Mouse (Mus musculus) liver, embryonic 18 days (tissue): ENCODE measurements around the gene Nanog. TPM values are rescaled to one million over a fixed set of nuclear protein-coding genes. Genes with fewer than 3 reads are reported as not detected.

Experiments used
- polyA plus RNA-seq: library from polyadenylated mRNA; depleted of rRNA; stranded (reverse); fragments of >200 nt; gene quantifications from 2 replicates; pipeline ENCODE4 v1.2.3, GENCODE M21; 2012; rRNA removed

The Nanog gene
- polyA plus RNA-seq = 0.01 TPM in 1 of 2 replicates, not detected in the other

DNA sequence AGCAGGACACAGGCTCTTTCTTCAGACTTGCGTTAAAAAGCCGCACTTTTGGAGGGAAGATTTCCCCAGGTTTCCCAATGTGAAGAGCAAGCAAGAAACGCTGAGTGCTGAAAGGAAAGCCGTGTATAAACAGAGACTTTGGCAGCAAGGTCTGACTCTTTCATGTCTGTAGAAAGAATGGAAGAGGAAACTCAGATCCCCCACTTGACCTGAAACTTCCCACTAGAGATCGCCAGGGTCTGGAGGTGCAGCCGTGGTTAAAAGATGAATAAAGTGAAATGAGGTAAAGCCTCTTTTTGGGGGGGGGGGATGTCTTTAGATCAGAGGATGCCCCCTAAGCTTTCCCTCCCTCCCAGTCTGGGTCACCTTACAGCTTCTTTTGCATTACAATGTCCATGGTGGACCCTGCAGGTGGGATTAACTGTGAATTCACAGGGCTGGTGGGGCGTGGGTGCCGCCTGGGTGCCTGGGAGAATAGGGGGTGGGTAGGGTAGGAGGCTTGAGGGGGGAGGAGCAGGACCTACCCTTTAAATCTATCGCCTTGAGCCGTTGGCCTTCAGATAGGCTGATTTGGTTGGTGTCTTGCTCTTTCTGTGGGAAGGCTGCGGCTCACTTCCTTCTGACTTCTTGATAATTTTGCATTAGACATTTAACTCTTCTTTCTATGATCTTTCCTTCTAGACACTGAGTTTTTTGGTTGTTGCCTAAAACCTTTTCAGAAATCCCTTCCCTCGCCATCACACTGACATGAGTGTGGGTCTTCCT lies at the start of gene Nanog:
TSS of gene Nanog (plus strand) at position 454 of the 765 bp plus-strand sequence.

Other genes with a start within 250 kb of the Nanog start
- gene Rimklb, start 208.7 kb upstream of the Nanog start, polyA plus RNA-seq = 0.21 and 0.26 TPM in 2 replicates
- 1.1 and 1.5 TPM in 2 replicates for gene Mfap5, start 201.6 kb upstream of the Nanog start, polyA plus RNA-seq
- not detected in 2 replicates for gene Aicda, start 153.7 kb upstream of the Nanog start, polyA plus RNA-seq
- 11.9 and 16.4 TPM in 2 replicates for gene Apobec1, start 105.0 kb upstream of the Nanog start, polyA plus RNA-seq
- 0.46 TPM in 2 replicates for gene Gdf3, start 97.4 kb upstream of the Nanog start, polyA plus RNA-seq
- gene Dppa3, start 81.1 kb upstream of the Nanog start, polyA plus RNA-seq = not detected in 2 replicates
- gene Slc2a3, start 94.2 kb downstream of the Nanog start, polyA plus RNA-seq = 8.0 and 9.4 TPM in 2 replicates
- 1.2 and 1.5 TPM in 2 replicates for gene Foxj2, start 112.4 kb downstream of the Nanog start, polyA plus RNA-seq
- 1.4 and 1.6 TPM in 2 replicates for gene C3ar1, start 148.7 kb downstream of the Nanog start, polyA plus RNA-seq
- gene Necap1, start 167.0 kb downstream of the Nanog start, polyA plus RNA-seq = 17.4 and 20.6 TPM in 2 replicates
- 5.9 and 7.4 TPM in 2 replicates for gene Clec4a1, start 214.4 kb downstream of the Nanog start, polyA plus RNA-seq
- 2.0 and 2.5 TPM in 2 replicates for gene Clec4a3, start 245.0 kb downstream of the Nanog start, polyA plus RNA-seq